Mouse (Mus musculus): Measurements from ENCODE around the gene Kantr.

- TF ChIP-seq CTCF (IDR thresholded peaks at IDR 0.05; ENCODE audit: low read depth, low read length) (no peak), TAL1 (conservative IDR thresholded peaks at IDR 0.05; ENCODE audit: low read depth, low read length) (no peak), GATA1 (IDR thresholded peaks at IDR 0.05; ENCODE audit: borderline replicate concordance, low read length) (no peak), GATA2 (IDR thresholded peaks at IDR 0.05; ENCODE audit: borderline replicate concordance, low read depth, low read length) (no peak)
These were observed 19.4 kb downstream of the Kantr start for GRCm38 (mm10) chrX:152307942-152308341.

Data from G1E (cell line).